Mouse (Mus musculus) midbrain, embryonic 12.5 days (tissue): ENCODE measurements at regions not wholly inside any gene's neighbourhood (a gene's known extent, or its start where the extent isn't known, plus 50 kb on each side); places are given as distances from the start of the nearest gene placed in this dataset.
A peak's percentile ranks its signal among the peaks of the same experiment; 100 is the strongest.

ENCODE experiments used
- ATAC-seq: fragments of 200-750 bp; cut with Nextera tagmentation; 2 replicates; pipeline ENCODE4 v1.8.0; 2017; ENCODE audit warnings: low read depth, moderate TSS enrichment, moderate library complexity; ENCODE audit not compliant: low FRiP score
- H3K27ac ChIP-seq: fragments of 300-500 bp; sonication (generic); replicated peaks from 2 replicates; pipeline ENCODE4 v1.5.1; 2016; ENCODE audit warnings: mild to moderate bottlenecking
- H3K27me3 ChIP-seq: fragments of 300-500 bp; sonication (generic); 2 replicates; pipeline ENCODE4 v1.6.1; 2016; ENCODE audit warnings: mild to moderate bottlenecking
- H3K36me3 ChIP-seq: fragments of 300-500 bp; sonication (generic); 2 replicates; pipeline ENCODE4 v1.6.1; 2016
- H3K4me1 ChIP-seq: fragments of 300-500 bp; sonication (generic); 2 replicates; pipeline ENCODE4 v1.6.1; 2016
- H3K4me2 ChIP-seq: fragments of 300-500 bp; sonication (generic); replicated peaks from 2 replicates; pipeline ENCODE4 v1.6.1; 2016; ENCODE audit warnings: mild to moderate bottlenecking, moderate library complexity
- H3K4me3 ChIP-seq: fragments of 300-500 bp; sonication (generic); 2 replicates; pipeline ENCODE4 v1.5.1; 2016; ENCODE audit warnings: mild to moderate bottlenecking
- H3K9ac ChIP-seq: fragments of 300-500 bp; sonication (generic); replicated peaks from 2 replicates; pipeline ENCODE4 v1.6.1; 2016; ENCODE audit warnings: mild to moderate bottlenecking, moderate library complexity
- H3K9me3 ChIP-seq: fragments of 300-500 bp; sonication (generic); 2 replicates; pipeline ENCODE4 v1.6.1; 2016; ENCODE audit warnings: mild to moderate bottlenecking
- WGBS: fragments of 180-500 bp; shearing (Covaris S2); methylation state at CpG from one replicate; pipeline ENCODE4 v1.1.7; 2016; 5-methylcytosine and 5-hydroxymethylcytosine counted together

- no peak overlapping the region for H3K9ac ChIP-seq
- WGBS, result 12% methylated on average over 9 of the region's 9 CpGs
- peak overlapping the region; percentile 8 for H3K4me2 ChIP-seq
- no peak overlapping the region for H3K27ac ChIP-seq
- peak; percentile 49; the same call in 1 of the 2 replicates for ATAC-seq
- H3K27me3 ChIP-seq, result no peaks in the 10 kb centered on the region
- no peak overlapping the region for H3K4me3 ChIP-seq
- H3K9me3 ChIP-seq, result no peaks in the 10 kb centered on the region
- H3K4me1 ChIP-seq, result peaks cover 16% of the 10 kb centered on the region
- no peaks in the 10 kb centered on the region for H3K36me3 ChIP-seq
Measured at GRCm38 (mm10) chr4:142378452-142378851, 139.3 kb upstream of the Kazn start.

GRCm38 (mm10) chr4:142367774-142368173 lies 128.6 kb upstream of the Kazn start:
- H3K27ac ChIP-seq, result no peak overlapping the region
- H3K4me1 ChIP-seq, result no peaks in the 10 kb centered on the region
- H3K4me2 ChIP-seq, result no peak overlapping the region
- peaks cover 5% of the 10 kb centered on the region; the same call in 1 of the 2 replicates for H3K9me3 ChIP-seq
- no peak overlapping the region for H3K9ac ChIP-seq
- H3K27me3 ChIP-seq, result no peaks in the 10 kb centered on the region
- no peaks in the 10 kb centered on the region for H3K36me3 ChIP-seq
- ATAC-seq, result no peak
- 85% methylated on average over 3 of the region's 3 CpGs for WGBS
- H3K4me3 ChIP-seq, result no peak overlapping the region

- WGBS, result 64% methylated on average over 5 of the region's 5 CpGs
Measured at GRCm38 (mm10) chr4:142362071-142362470, 122.9 kb upstream of the Kazn start.

GRCm38 (mm10) chr4:142358866-142359265 lies 119.7 kb upstream of the Kazn start:
- no peak for ATAC-seq
- no peak overlapping the region for H3K9ac ChIP-seq
- no peak overlapping the region for H3K27ac ChIP-seq
- H3K4me2 ChIP-seq, result no peak overlapping the region
- no peaks in the 10 kb centered on the region for H3K9me3 ChIP-seq
- 82% methylated on average over 13 of the region's 13 CpGs for WGBS
- peaks cover 12% of the 10 kb centered on the region; the same call in 1 of the 2 replicates for H3K4me1 ChIP-seq
- H3K36me3 ChIP-seq, result no peaks in the 10 kb centered on the region
- H3K27me3 ChIP-seq, result no peaks in the 10 kb centered on the region
- H3K4me3 ChIP-seq, result no peak overlapping the region

More at GRCm38 (mm10) chr4:142362071-142362470, 122.9 kb upstream of the Kazn start:
- H3K27me3 ChIP-seq, result no peaks in the 10 kb centered on the region
- no peak overlapping the region for H3K27ac ChIP-seq
- ATAC-seq, result no peak
- H3K4me2 ChIP-seq, result no peak overlapping the region
- no peak overlapping the region for H3K9ac ChIP-seq
- peaks cover 9% of the 10 kb centered on the region; the same call in 1 of the 2 replicates for H3K4me1 ChIP-seq
- H3K9me3 ChIP-seq, result no peaks in the 10 kb centered on the region
- no peaks in the 10 kb centered on the region for H3K36me3 ChIP-seq
- H3K4me3 ChIP-seq, result no peak overlapping the region

- WGBS, result 84% methylated on average over 8 of the region's 8 CpGs
- Histone ChIP-seq H3K27me3 (no peaks in the 10 kb centered on the region), H3K36me3 (no peaks in the 10 kb centered on the region), H3K9ac (no peak overlapping the region), H3K27ac (no peak overlapping the region), H3K9me3 (no peaks in the 10 kb centered on the region), H3K4me3 (no peak overlapping the region), H3K4me1 (0 out of 2 replicates have a peak, but pooled peaks cover 5% of the 10 kb centered on the region), H3K4me2 (no peak overlapping the region)
- ATAC-seq, result no peak
Measured at GRCm38 (mm10) chr4:142355387-142355786, 116.2 kb upstream of the Kazn start.

- Histone ChIP-seq H3K27ac (no peak overlapping the region), H3K4me1 (0 out of 2 replicates have a peak, but pooled peaks cover 3% of the 10 kb centered on the region), H3K27me3 (no peaks in the 10 kb centered on the region), H3K9me3 (no peaks in the 10 kb centered on the region), H3K9ac (no peak overlapping the region), H3K36me3 (no peaks in the 10 kb centered on the region), H3K4me3 (no peak overlapping the region), H3K4me2 (no peak overlapping the region)
- WGBS, result 88% methylated on average over 7 of the region's 7 CpGs
- no peak for ATAC-seq
Measured at GRCm38 (mm10) chr4:142353526-142353925, 114.3 kb upstream of the Kazn start.

GRCm38 (mm10) chr4:142351831-142352230 lies 112.6 kb upstream of the Kazn start:
- Histone ChIP-seq H3K4me1 (0 out of 2 replicates have a peak, but pooled peaks cover 9% of the 10 kb centered on the region), H3K27me3 (no peaks in the 10 kb centered on the region), H3K4me2 (no peak overlapping the region), H3K9ac (no peak overlapping the region), H3K9me3 (no peaks in the 10 kb centered on the region), H3K4me3 (no peak overlapping the region), H3K27ac (no peak overlapping the region), H3K36me3 (no peaks in the 10 kb centered on the region)
- no peak for ATAC-seq
- WGBS, result 94% methylated on average over 3 of the region's 3 CpGs

GRCm38 (mm10) chr4:142350986-142351385 lies 111.8 kb upstream of the Kazn start:
- no peaks in the 10 kb centered on the region for H3K36me3 ChIP-seq
- H3K4me1 ChIP-seq, result peaks cover 15% of the 10 kb centered on the region; the same call in 1 of the 2 replicates
- H3K4me3 ChIP-seq, result no peak overlapping the region
- H3K9me3 ChIP-seq, result no peaks in the 10 kb centered on the region
- 93% methylated on average over 8 of the region's 8 CpGs for WGBS
- no peaks in the 10 kb centered on the region for H3K27me3 ChIP-seq
- no peak for ATAC-seq
- no peak overlapping the region for H3K9ac ChIP-seq
- H3K27ac ChIP-seq, result no peak overlapping the region
- H3K4me2 ChIP-seq, result no peak overlapping the region

- 38% methylated on average over 6 of the region's 6 CpGs for WGBS
- no peak overlapping the region for H3K9ac ChIP-seq
- no peak overlapping the region for H3K4me3 ChIP-seq
- H3K36me3 ChIP-seq, result no peaks in the 10 kb centered on the region
- ATAC-seq, result no peak
- no peak overlapping the region for H3K4me2 ChIP-seq
- H3K27me3 ChIP-seq, result no peaks in the 10 kb centered on the region
- no peaks in the 10 kb centered on the region for H3K9me3 ChIP-seq
- peaks cover 20% of the 10 kb centered on the region; the same call in 1 of the 2 replicates for H3K4me1 ChIP-seq
- H3K27ac ChIP-seq, result no peak overlapping the region
Measured at GRCm38 (mm10) chr4:142348910-142349309, 109.7 kb upstream of the Kazn start.

- H3K9me3 ChIP-seq, result no peaks in the 10 kb centered on the region
- ATAC-seq, result no peak
- WGBS, result 74% methylated on average over 19 of the region's 19 CpGs
Measured at GRCm38 (mm10) chr4:142342482-142343206, 103.4 kb upstream of the Kazn start.

GRCm38 (mm10) chr4:142341305-142341704 lies 102.1 kb upstream of the Kazn start:
- H3K36me3 ChIP-seq, result no peaks in the 10 kb centered on the region
- peaks cover 43% of the 10 kb centered on the region for H3K4me1 ChIP-seq
- H3K27ac ChIP-seq, result no peak overlapping the region
- WGBS, result 66% methylated on average over 4 of the region's 4 CpGs
- H3K4me3 ChIP-seq, result no peak overlapping the region
- H3K9me3 ChIP-seq, result no peaks in the 10 kb centered on the region
- no peaks in the 10 kb centered on the region for H3K27me3 ChIP-seq
- no peak overlapping the region for H3K9ac ChIP-seq
- no peak overlapping the region for H3K4me2 ChIP-seq
- no peak for ATAC-seq

More at GRCm38 (mm10) chr4:142342482-142343206, 103.4 kb upstream of the Kazn start:
- no peak overlapping the region for H3K9ac ChIP-seq
- no peak overlapping the region for H3K27ac ChIP-seq
- H3K4me3 ChIP-seq, result no peak overlapping the region
- H3K27me3 ChIP-seq, result no peaks in the 10 kb centered on the region
- H3K36me3 ChIP-seq, result no peaks in the 10 kb centered on the region
- peaks cover 52% of the 10 kb centered on the region for H3K4me1 ChIP-seq
- H3K4me2 ChIP-seq, result no peak overlapping the region

- H3K4me2 ChIP-seq, result no peak overlapping the region
- peaks cover 38% of the 10 kb centered on the region for H3K4me1 ChIP-seq
- 4% methylated on average over 3 of the region's 3 CpGs for WGBS
- H3K27me3 ChIP-seq, result no peaks in the 10 kb centered on the region
- H3K27ac ChIP-seq, result no peak overlapping the region
- H3K9ac ChIP-seq, result no peak overlapping the region
- H3K36me3 ChIP-seq, result no peaks in the 10 kb centered on the region
- no peak overlapping the region for H3K4me3 ChIP-seq
- peak; percentile 58; the same call in 1 of the 2 replicates for ATAC-seq
- H3K9me3 ChIP-seq, result no peaks in the 10 kb centered on the region
Measured at GRCm38 (mm10) chr4:142340057-142340456, 100.9 kb upstream of the Kazn start.
